ENCODE assay signal across 51 mouse cellular contexts in the genomic region with DNA sequence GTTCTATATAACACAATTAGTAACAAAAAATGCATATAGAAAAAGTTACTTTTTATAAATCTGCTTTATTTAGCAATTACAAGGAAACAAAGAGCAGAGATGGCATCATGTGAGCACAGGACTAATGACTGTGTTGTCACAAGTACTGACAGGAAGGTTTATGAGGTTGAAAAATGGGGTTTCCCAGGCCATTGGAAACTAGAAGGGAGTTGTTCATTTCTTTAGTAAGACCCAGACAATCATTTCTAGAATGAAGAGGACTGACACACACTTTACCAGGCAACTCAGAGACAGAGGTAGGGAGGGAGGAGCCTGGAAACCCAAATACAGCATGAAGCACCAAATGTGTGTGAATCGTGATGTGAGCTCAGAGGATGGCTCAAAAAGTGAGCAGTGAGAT. TPM values are rescaled to one million over a fixed set of nuclear protein-coding genes. Genes with fewer than 3 reads are reported as not detected.
"Had no signal": no experiment of that assay in that cellular context is flagged by ENCODE, and none has a peak within 500 bp of the region (broad histone marks: within the 10 kb centered on the region; RNA-seq: fewer than 3 reads in every experiment).

No protein-coding gene starts in this region.

- DNase-seq: heart, postnatal 10 days; heart, postnatal 14 days; heart, postnatal 36 days; heart, postnatal 4 days; kidney, adult 11 months; kidney, adult 18-20 months; kidney, adult 2 months; kidney, adult 8-10 months; kidney, adult 9 months; kidney, postnatal 10 days; kidney, postnatal 14 days; kidney, postnatal 25 days; kidney, postnatal 36 days; kidney, postnatal 4 days; layer of hippocampus, adult 9-11 months; layer of hippocampus, postnatal 36 days had no signal

- H3K9ac ChIP-seq: heart, embryonic 13.5 days; heart, embryonic 15.5 days; hindbrain, embryonic 12.5 days; hindbrain, embryonic 14.5 days; hindbrain, embryonic 15.5 days; intestine, embryonic 15.5 days; kidney, embryonic 15.5 days had no signal

- H3K36me3 ChIP-seq: heart, embryonic 10.5 days; heart, embryonic 13.5 days; heart, embryonic 15.5 days; hindbrain, embryonic 10.5 days; hindbrain, embryonic 12.5 days; hindbrain, embryonic 15.5 days; intestine, embryonic 15.5 days; kidney, embryonic 15.5 days had no signal

- H3K4me1 ChIP-seq: heart, embryonic 10.5 days; heart, embryonic 13.5 days; heart, embryonic 15.5 days; hindbrain, embryonic 10.5 days; hindbrain, embryonic 12.5 days; hindbrain, embryonic 15.5 days; intestine, embryonic 15.5 days; kidney, embryonic 15.5 days had no signal

- H3K4me3 ChIP-seq: heart, embryonic 10.5 days; heart, embryonic 13.5 days; heart, embryonic 15.5 days; hindbrain, embryonic 10.5 days; hindbrain, embryonic 12.5 days; hindbrain, embryonic 15.5 days; intestine, embryonic 15.5 days; kidney, embryonic 15.5 days; layer of hippocampus, adult 2 months; left cerebral cortex, adult 2 months had no signal

- H3K27ac ChIP-seq: heart, embryonic 10.5 days; heart, embryonic 13.5 days; heart, embryonic 15.5 days; hindbrain, embryonic 10.5 days; hindbrain, embryonic 12.5 days; hindbrain, embryonic 14.5 days; hindbrain, embryonic 15.5 days; hindbrain, postnatal 0 days; intestine, embryonic 15.5 days; kidney, embryonic 15.5 days; kidney, postnatal 0 days; layer of hippocampus, adult 2 months; left cerebral cortex, adult 2 months had no signal

- H3K4me2 ChIP-seq: heart, embryonic 11.5 days; heart, embryonic 13.5 days; heart, embryonic 15.5 days; hindbrain, embryonic 12.5 days; hindbrain, embryonic 14.5 days; hindbrain, embryonic 15.5 days; intestine, embryonic 15.5 days; kidney, embryonic 15.5 days had no signal

- H3K27me3 ChIP-seq: heart, embryonic 13.5 days; heart, embryonic 15.5 days; hindbrain, embryonic 12.5 days; hindbrain, embryonic 15.5 days; intestine, embryonic 15.5 days; kidney, embryonic 15.5 days had no signal

- ATAC-seq: hindbrain, embryonic 16.5 days; hindbrain, postnatal 0 days; inflammation-experienced regulatory T-cells, adult 6 months; intestine, embryonic 15.5 days; intestine, embryonic 16.5 days; intestine, postnatal 0 days had no signal

- H3K9me3 ChIP-seq: heart, embryonic 10.5 days; heart, embryonic 13.5 days; heart, embryonic 15.5 days; hindbrain, embryonic 10.5 days; hindbrain, embryonic 12.5 days; hindbrain, embryonic 15.5 days; intestine, embryonic 15.5 days; kidney, embryonic 15.5 days had no signal

RNA-seq across cellular contexts. Expression of a gene that starts 4.1 kb away (rescaled TPM):
- total RNA-seq: heart, postnatal 25 days; heart, postnatal 36 days; hematopoietic stem cell, adult 5-6 weeks; hindbrain, postnatal 0 days; layer of hippocampus, adult 18-20 months; layer of hippocampus, adult 2 months; layer of hippocampus, adult 8-10 months; layer of hippocampus, postnatal 10 days; layer of hippocampus, postnatal 14 days; layer of hippocampus, postnatal 25 days; layer of hippocampus, postnatal 36 days; left cerebral cortex, adult 18-20 months; left cerebral cortex, adult 2 months; left cerebral cortex, adult 8-10 months had no signal
- polyA plus RNA-seq: heart, embryonic 10.5 days; heart, embryonic 11.5 days; heart, embryonic 13.5 days; heart, embryonic 14.5 days; heart, embryonic 15.5 days; hindbrain, embryonic 10.5 days; hindbrain, embryonic 11.5 days; hindbrain, embryonic 12.5 days; hindbrain, embryonic 14.5 days; hindbrain, embryonic 15.5 days; hindbrain, embryonic 16.5 days; hindbrain, postnatal 0 days; intestine, embryonic 14.5 days; intestine, embryonic 15.5 days; intestine, embryonic 16.5 days; kidney, adult 2 months; kidney, embryonic 14.5 days; kidney, embryonic 15.5 days; kidney, embryonic 16.5 days; kidney, postnatal 0 days; large intestine, adult 2 months had no signal

RNA-seq across cellular contexts. Expression of a gene that starts 18.1 kb away (rescaled TPM):
- total RNA-seq: heart, postnatal 10 days; heart, postnatal 14 days; heart, postnatal 25 days; heart, postnatal 36 days; heart, postnatal 4 days; hematopoietic stem cell, adult 5-6 weeks; hindbrain, postnatal 0 days; layer of hippocampus, adult 18-20 months; layer of hippocampus, adult 2 months; layer of hippocampus, adult 8-10 months; layer of hippocampus, postnatal 10 days; layer of hippocampus, postnatal 14 days; layer of hippocampus, postnatal 25 days; layer of hippocampus, postnatal 36 days; left cerebral cortex, adult 18-20 months; left cerebral cortex, adult 2 months; left cerebral cortex, adult 8-10 months had no signal
- polyA plus RNA-seq: heart, embryonic 11.5 days; heart, embryonic 13.5 days; heart, embryonic 14.5 days; heart, postnatal 0 days; hindbrain, embryonic 10.5 days; hindbrain, embryonic 11.5 days; hindbrain, embryonic 12.5 days; hindbrain, embryonic 14.5 days; inflammation-experienced regulatory T-cells, adult 6 months; intestine, embryonic 14.5 days; kidney, adult 2 months; kidney, embryonic 14.5 days; kidney, postnatal 0 days; large intestine, adult 2 months had no signal

RNA-seq across cellular contexts. Expression of a gene that starts 28.8 kb away (rescaled TPM):
- total RNA-seq: heart, postnatal 10 days; heart, postnatal 14 days; heart, postnatal 25 days; heart, postnatal 36 days; heart, postnatal 4 days; hindbrain, postnatal 0 days; layer of hippocampus, adult 18-20 months; layer of hippocampus, adult 2 months; layer of hippocampus, adult 8-10 months; layer of hippocampus, postnatal 10 days; layer of hippocampus, postnatal 14 days; layer of hippocampus, postnatal 25 days; layer of hippocampus, postnatal 36 days; left cerebral cortex, adult 18-20 months; left cerebral cortex, adult 2 months; left cerebral cortex, adult 8-10 months had no signal
- polyA plus RNA-seq: heart, embryonic 10.5 days; heart, embryonic 11.5 days; heart, embryonic 13.5 days; heart, embryonic 14.5 days; heart, embryonic 15.5 days; heart, embryonic 16.5 days; heart, postnatal 0 days; hindbrain, embryonic 10.5 days; hindbrain, embryonic 11.5 days; hindbrain, embryonic 12.5 days; hindbrain, embryonic 14.5 days; hindbrain, embryonic 15.5 days; hindbrain, embryonic 16.5 days; hindbrain, postnatal 0 days; inflammation-experienced regulatory T-cells, adult 6 months; intestine, embryonic 14.5 days; intestine, embryonic 15.5 days; intestine, embryonic 16.5 days; intestine, postnatal 0 days; kidney, adult 2 months; kidney, embryonic 14.5 days; kidney, embryonic 15.5 days; kidney, embryonic 16.5 days; kidney, postnatal 0 days; large intestine, adult 2 months had no signal

RNA-seq across cellular contexts. Expression of a gene that starts 36.7 kb away (rescaled TPM):
- total RNA-seq: heart, postnatal 10 days; heart, postnatal 25 days; heart, postnatal 36 days; heart, postnatal 4 days; hematopoietic stem cell, adult 5-6 weeks; hindbrain, postnatal 0 days; layer of hippocampus, postnatal 10 days; left cerebral cortex, adult 18-20 months; left cerebral cortex, adult 2 months; left cerebral cortex, adult 8-10 months had no signal
- polyA plus RNA-seq: heart, embryonic 14.5 days; heart, postnatal 0 days; hindbrain, embryonic 14.5 days; inflammation-experienced regulatory T-cells, adult 6 months; intestine, embryonic 14.5 days; kidney, embryonic 14.5 days had no signal

RNA-seq across cellular contexts. Expression of a gene that starts 48.0 kb away (rescaled TPM):
- total RNA-seq: heart, postnatal 10 days; heart, postnatal 14 days; heart, postnatal 25 days; heart, postnatal 36 days; heart, postnatal 4 days; hematopoietic stem cell, adult 5-6 weeks; hindbrain, postnatal 0 days; layer of hippocampus, adult 18-20 months; layer of hippocampus, adult 2 months; layer of hippocampus, adult 8-10 months; layer of hippocampus, postnatal 10 days; layer of hippocampus, postnatal 14 days; layer of hippocampus, postnatal 25 days; layer of hippocampus, postnatal 36 days; left cerebral cortex, adult 18-20 months; left cerebral cortex, adult 2 months; left cerebral cortex, adult 8-10 months had no signal
- polyA plus RNA-seq: heart, embryonic 10.5 days; heart, embryonic 11.5 days; heart, embryonic 13.5 days; heart, embryonic 14.5 days; heart, embryonic 15.5 days; heart, embryonic 16.5 days; heart, postnatal 0 days; hindbrain, embryonic 10.5 days; hindbrain, embryonic 11.5 days; hindbrain, embryonic 12.5 days; hindbrain, embryonic 14.5 days; hindbrain, embryonic 15.5 days; hindbrain, embryonic 16.5 days; hindbrain, postnatal 0 days; inflammation-experienced regulatory T-cells, adult 6 months; intestine, embryonic 14.5 days; intestine, embryonic 15.5 days; intestine, embryonic 16.5 days; kidney, adult 2 months; kidney, embryonic 14.5 days; kidney, embryonic 15.5 days; kidney, embryonic 16.5 days; kidney, postnatal 0 days; large intestine, adult 2 months had no signal
